Mouse (Mus musculus) C2C12 (cell line): ENCODE measurements around the gene Prom2. TPM values are rescaled to one million over a fixed set of nuclear protein-coding genes. Genes with fewer than 3 reads are reported as not detected.
A peak's percentile ranks its signal among the peaks of the same experiment; 100 is the strongest.

Source experiments
- H3K27me3 ChIP-seq: one replicate; pipeline ENCODE4 v1.6.1; 2011; ENCODE audit not compliant: control insufficient read depth, insufficient read depth, insufficient read length
- H3K36me3 ChIP-seq: one replicate; pipeline ENCODE4 v1.6.1; 2011; ENCODE audit not compliant: control insufficient read depth, insufficient read depth
- H3K4me3 ChIP-seq: one replicate; pipeline ENCODE4 v1.5.1; 2011; ENCODE audit warnings: mild to moderate bottlenecking, control low read depth; ENCODE audit not compliant: poor library complexity, insufficient read depth, severe bottlenecking
- H3K79me2 ChIP-seq: one replicate; pipeline ENCODE4 v1.6.1; 2011; ENCODE audit not compliant: control insufficient read depth, insufficient read depth
- H3K79me3 ChIP-seq: one replicate; pipeline ENCODE4 v1.6.1; 2011; ENCODE audit warnings: low read depth, control low read depth
- H3ac ChIP-seq: one replicate; pipeline ENCODE3; 2011; ENCODE audit warnings: low read depth; ENCODE audit not compliant: control insufficient read depth, insufficient read length
- CEBPB ChIP-seq: IDR thresholded peaks from one replicate; pipeline ENCODE4 v1.6.1; 2011; ENCODE audit warnings: low read depth, mild to moderate bottlenecking, control low read depth, moderate library complexity
- CTCF ChIP-seq: IDR thresholded peaks from one replicate; pipeline ENCODE4 v1.5.1; 2011; ENCODE audit not compliant: control insufficient read depth, insufficient read depth, insufficient read length
- FOSL1 ChIP-seq: IDR thresholded peaks from one replicate; pipeline ENCODE4 v1.8.0; 2011; ENCODE audit warnings: mild to moderate bottlenecking, low read length; ENCODE audit not compliant: poor library complexity, insufficient read depth, severe bottlenecking
- MAX ChIP-seq: IDR thresholded peaks from one replicate; pipeline ENCODE4 v1.6.1; 2011; ENCODE audit warnings: mild to moderate bottlenecking, control low read depth
- MYOD1 ChIP-seq: IDR thresholded peaks from one replicate; pipeline ENCODE4 v1.6.1; 2011; ENCODE audit warnings: low read depth; ENCODE audit not compliant: control insufficient read depth, insufficient read length
- MYOG ChIP-seq: IDR thresholded peaks from one replicate; pipeline ENCODE4 v1.6.1; 2011; ENCODE audit not compliant: control insufficient read depth, insufficient read length; ENCODE audit errors: extremely low read depth
- USF1 ChIP-seq: IDR thresholded peaks from one replicate; pipeline ENCODE4 v1.6.1; 2011; ENCODE audit warnings: low read depth, mild to moderate bottlenecking, control low read depth, moderate library complexity
- polyA plus RNA-seq: library from polyadenylated mRNA; unstranded; fragments of >200 nt; fragmentation: generic; extraction: Trizol; gene quantifications from one replicate; pipeline ENCODE4 v1.2.1, GENCODE M21; 2012; ENCODE audit warnings: missing spikeins

Gene Prom2
- polyA plus RNA-seq, 1 experiment = not detected

- Histone ChIP-seq H3K79me3 (no peaks in the 10 kb centered on the region), H3K36me3 (no peaks in the 10 kb centered on the region), H3K4me3 (peak overlapping the region; percentile 30), H3K27me3 (peaks cover 25% of the 10 kb centered on the region), H3K79me2 (no peaks in the 10 kb centered on the region), H3ac (peak overlapping the region; percentile 60)
- TF ChIP-seq MYOD1 = no peak
- no peak for TF ChIP-seq CTCF
- peak; percentile 55 for TF ChIP-seq MAX
- TF ChIP-seq CEBPB = no peak
Measured at GRCm38 (mm10) chr2:127482533-127482911, 58.7 kb downstream of the Prom2 start.

- Histone ChIP-seq H3K79me3 (no peaks in the 10 kb centered on the region), H3K36me3 (no peaks in the 10 kb centered on the region), H3K4me3 (peak overlapping the region; percentile 30), H3K27me3 (peaks cover 25% of the 10 kb centered on the region), H3ac (peak overlapping the region; percentile 60), H3K79me2 (no peaks in the 10 kb centered on the region)
- TF ChIP-seq CEBPB (no peak), FOSL1 (no peak), MYOD1 (no peak), MYOG (no peak), USF1 (no peak), CTCF (no peak), MAX (no peak)
Measured at GRCm38 (mm10) chr2:127481841-127482532, 59.3 kb downstream of the Prom2 start.

GRCm38 (mm10) chr2:127479763-127480162, 61.5 kb downstream of the Prom2 start:
- H3K79me2 ChIP-seq = no peaks in the 10 kb centered on the region
- H3K27me3 ChIP-seq = peaks cover 24% of the 10 kb centered on the region
- H3K79me3 ChIP-seq = no peaks in the 10 kb centered on the region
- TF ChIP-seq MYOG (no peak), CTCF (no peak), FOSL1 (no peak), MYOD1 (no peak), MAX (no peak), CEBPB (no peak), USF1 (no peak)
- no peak overlapping the region for H3ac ChIP-seq
- no peak overlapping the region for H3K4me3 ChIP-seq
- H3K36me3 ChIP-seq = no peaks in the 10 kb centered on the region

DNA sequence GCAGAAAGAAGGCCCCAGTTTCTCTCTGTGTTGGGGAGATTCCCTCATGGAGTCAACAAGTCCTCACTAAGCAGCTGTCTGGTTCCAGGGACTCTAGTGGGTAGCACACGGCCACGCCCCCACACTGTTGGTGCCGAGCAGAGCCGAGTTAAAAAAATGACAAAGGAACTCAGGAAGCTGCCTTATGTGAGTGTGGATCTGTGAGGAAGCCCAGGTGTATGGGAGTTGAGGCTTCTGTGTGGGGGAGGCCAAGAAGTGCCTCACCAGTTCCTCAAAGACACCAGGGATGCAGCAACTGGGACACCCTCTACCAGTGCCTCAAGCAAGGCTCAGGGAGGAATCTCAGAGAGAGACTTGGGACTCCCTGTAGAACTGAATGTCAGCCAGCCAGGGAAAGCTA, 62.1 kb downstream of the Prom2 start:
- no peaks in the 10 kb centered on the region for H3K79me3 ChIP-seq
- no peak overlapping the region for H3K4me3 ChIP-seq
- peaks cover 23% of the 10 kb centered on the region for H3K27me3 ChIP-seq
- H3K36me3 ChIP-seq = no peaks in the 10 kb centered on the region
- H3ac ChIP-seq = no peak overlapping the region
- H3K79me2 ChIP-seq = no peaks in the 10 kb centered on the region
- no peak for TF ChIP-seq CEBPB
- TF ChIP-seq MYOD1 = no peak
- no peak for TF ChIP-seq CTCF
- no peak for TF ChIP-seq FOSL1
- TF ChIP-seq MAX = no peak
- TF ChIP-seq MYOG = no peak
- TF ChIP-seq USF1 = no peak

Other genes with a start within 250 kb of the Prom2 start
- gene Dusp2, start 205.3 kb downstream of the Prom2 start, polyA plus RNA-seq = 13.9 TPM
- gene Astl, start 202.8 kb downstream of the Prom2 start, polyA plus RNA-seq = not detected
- gene Adra2b, start 178.3 kb downstream of the Prom2 start, polyA plus RNA-seq = not detected
- gene Gpat2, start 116.3 kb downstream of the Prom2 start, polyA plus RNA-seq = 0.02 TPM
- 2.6 TPM for gene Fahd2a, start 96.9 kb downstream of the Prom2 start, polyA plus RNA-seq
- gene Kcnip3, start 19.4 kb downstream of the Prom2 start, polyA plus RNA-seq = 0.33 TPM
- gene Zfp661, start 45.6 kb upstream of the Prom2 start, polyA plus RNA-seq = 0.89 TPM
- gene Mrps5, start 45.8 kb upstream of the Prom2 start, polyA plus RNA-seq = 66.1 TPM
- gene Mal, start 115.2 kb upstream of the Prom2 start, polyA plus RNA-seq = 0.12 TPM
- gene Mall, start 188.5 kb upstream of the Prom2 start, polyA plus RNA-seq = not detected
- gene Nphp1, start 247.4 kb upstream of the Prom2 start, polyA plus RNA-seq = 16.4 TPM